Mouse (Mus musculus) brain, embryonic 18.5 days (tissue): ENCODE measurements around the gene Obscn.

Experiments
- DNase-seq: peaks from one replicate; pipeline ENCODE4 v3.0.0-alpha.2; 2012; ENCODE audit warnings: low read depth, low spot score

Gene Obscn

GRCm38 (mm10) chr11:59141772-59142370, 5.7 kb upstream of the Obscn start:
- no peak for DNase-seq

GRCm38 (mm10) chr11:59138537-59139486, 2.6 kb upstream of the Obscn start:
- no peak for DNase-seq

- DNase-seq: no peak
These were observed 948 bp upstream of the Obscn start for GRCm38 (mm10) chr11:59136994-59137706.

GRCm38 (mm10) chr11:59135051-59135820, 966 bp downstream of the Obscn start:
- no peak for DNase-seq

- DNase-seq: no peak
These were observed 1.7 kb downstream of the Obscn start for GRCm38 (mm10) chr11:59134373-59134997.

- DNase-seq: no peak
These were observed 4.1 kb downstream of the Obscn start for GRCm38 (mm10) chr11:59132065-59132464.

GRCm38 (mm10) chr11:59131348-59131919, 4.8 kb downstream of the Obscn start:
- no peak for DNase-seq

- DNase-seq: no peak
These were observed 5.4 kb downstream of the Obscn start for GRCm38 (mm10) chr11:59130782-59131181.

GRCm38 (mm10) chr11:59105945-59106344, 30.3 kb downstream of the Obscn start:
- no peak for DNase-seq

- no peak for DNase-seq
These were observed 33.9 kb downstream of the Obscn start for GRCm38 (mm10) chr11:59102324-59102723.

- DNase-seq: no peak
These were observed 37.9 kb downstream of the Obscn start for GRCm38 (mm10) chr11:59098339-59098738.

GRCm38 (mm10) chr11:59097770-59098169, 38.4 kb downstream of the Obscn start:
- DNase-seq: no peak

- no peak for DNase-seq
These were observed 42.0 kb downstream of the Obscn start for GRCm38 (mm10) chr11:59094213-59094612.

GRCm38 (mm10) chr11:59087581-59087980, 48.6 kb downstream of the Obscn start:
- no peak for DNase-seq

- no peak for DNase-seq
These were observed 51.0 kb downstream of the Obscn start for GRCm38 (mm10) chr11:59085200-59085599.

- no peak for DNase-seq
These were observed 53.1 kb downstream of the Obscn start for GRCm38 (mm10) chr11:59083125-59083524.

GRCm38 (mm10) chr11:59078311-59078710, 57.9 kb downstream of the Obscn start:
- DNase-seq: no peak

- DNase-seq: peak; percentile 28
These were observed 65.9 kb downstream of the Obscn start for GRCm38 (mm10) chr11:59070321-59070720.

- DNase-seq: no peak
These were observed 67.3 kb downstream of the Obscn start for GRCm38 (mm10) chr11:59068922-59069321.

- DNase-seq: no peak
These were observed 67.8 kb downstream of the Obscn start for GRCm38 (mm10) chr11:59068433-59068832.

GRCm38 (mm10) chr11:59067921-59068320, 68.3 kb downstream of the Obscn start:
- DNase-seq: no peak
